Mouse (Mus musculus): ENCODE measurements around the gene Rnf150. TPM values are rescaled to one million over a fixed set of nuclear protein-coding genes. Genes with fewer than 3 reads are reported as not detected.
"Not testable (repeated sequence)": the region's sequence is repeated elsewhere in the genome, so short reads cannot be mapped to it uniquely, and the experiment has no call there.

The Rnf150 gene
- polyA plus RNA-seq, 1 experiment = 0.46 TPM

DNA sequence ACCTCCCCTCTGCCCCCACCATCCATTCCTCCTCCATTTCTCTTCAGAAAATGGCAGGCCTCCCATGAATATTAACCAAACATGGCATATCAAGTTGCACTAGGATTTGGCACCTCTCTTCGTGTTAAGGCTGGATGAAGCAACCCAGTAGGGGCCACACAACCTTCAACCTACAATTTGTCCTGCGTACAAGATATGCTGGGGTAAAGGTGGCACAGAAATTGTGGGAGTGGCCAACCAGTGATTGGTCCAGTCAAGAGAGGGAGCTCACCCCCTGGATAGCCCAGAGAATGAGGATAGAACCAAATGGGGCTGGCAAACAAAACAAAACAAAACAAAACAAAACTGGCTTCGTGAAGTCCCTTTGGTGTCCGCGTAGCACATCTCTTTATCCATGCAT, 198.1 kb downstream of the Rnf150 start:
- WGBS = 92% methylated on average over 5 of the region's 5 CpGs
- no peak for DNase-seq (ENCODE audit: low read depth, low spot score)

- no peak for DNase-seq (ENCODE audit: low read depth, low spot score)
- 86% methylated on average over 3 of the region's 3 CpGs for WGBS
These were observed 198.7 kb downstream of the Rnf150 start for GRCm38 (mm10) chr8:83061873-83062272.

GRCm38 (mm10) chr8:83062276-83062675, 199.1 kb downstream of the Rnf150 start:
- no peak for DNase-seq (ENCODE audit: low read depth, low spot score)
- 85% methylated on average over 5 of the region's 5 CpGs for WGBS

- 80% methylated on average over 6 of the region's 6 CpGs for WGBS
- DNase-seq (ENCODE audit: low read depth, low spot score) = no peak
These were observed 200.9 kb downstream of the Rnf150 start for GRCm38 (mm10) chr8:83064096-83064495.

GRCm38 (mm10) chr8:83066076-83066475, 202.9 kb downstream of the Rnf150 start:
- no peak for DNase-seq (ENCODE audit: low read depth, low spot score)
- WGBS = 80% methylated on average over 6 of the region's 6 CpGs

DNA sequence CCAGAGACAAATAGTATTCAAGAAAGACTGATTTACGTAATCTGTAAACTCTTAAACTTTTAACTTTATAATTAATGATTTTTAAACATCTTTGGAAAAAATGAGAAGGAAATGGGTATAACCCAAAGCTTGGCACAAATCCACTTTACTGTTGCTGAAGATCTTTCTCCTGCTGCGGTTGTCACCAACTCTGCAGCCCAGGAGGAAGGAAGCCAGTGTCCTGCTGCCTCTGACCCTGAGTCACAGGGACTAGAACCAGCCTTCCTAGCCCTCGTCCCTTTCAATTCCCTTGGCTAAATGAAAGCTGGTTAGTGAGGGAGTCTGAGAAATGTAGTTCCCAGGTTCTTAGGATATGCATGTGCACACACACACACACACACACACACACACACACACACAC, 203.7 kb downstream of the Rnf150 start:
- 74% methylated on average over 3 of the region's 3 CpGs for WGBS
- DNase-seq (ENCODE audit: low read depth, low spot score) = no peak

- WGBS = 85% methylated on average over 7 of the region's 7 CpGs
- DNase-seq (ENCODE audit: low read depth, low spot score) = no peak
These were observed 204.8 kb downstream of the Rnf150 start for GRCm38 (mm10) chr8:83067906-83068305.

DNA sequence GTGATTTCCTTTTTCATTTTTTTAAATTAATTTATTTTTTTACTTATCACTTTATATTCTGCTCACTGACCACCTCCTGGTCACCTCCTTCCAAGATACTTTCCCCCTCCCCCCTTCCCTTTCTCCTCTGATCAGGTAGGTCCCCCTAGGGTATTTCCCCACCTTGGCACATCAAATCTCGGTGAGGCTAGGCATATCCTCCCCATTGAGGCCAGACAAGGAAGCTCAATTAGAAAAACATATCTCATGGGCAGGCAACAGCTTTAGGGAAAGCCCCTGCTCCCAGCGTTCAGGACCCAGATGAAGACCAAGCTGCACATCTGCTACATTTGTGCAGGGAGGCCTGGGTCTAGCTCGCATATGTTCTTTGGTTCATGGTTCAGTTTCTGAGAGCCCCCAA, 211.1 kb downstream of the Rnf150 start:
- DNase-seq (ENCODE audit: low read depth, low spot score) = no peak
- 82% methylated on average over 3 of the region's 3 CpGs for WGBS

DNA sequence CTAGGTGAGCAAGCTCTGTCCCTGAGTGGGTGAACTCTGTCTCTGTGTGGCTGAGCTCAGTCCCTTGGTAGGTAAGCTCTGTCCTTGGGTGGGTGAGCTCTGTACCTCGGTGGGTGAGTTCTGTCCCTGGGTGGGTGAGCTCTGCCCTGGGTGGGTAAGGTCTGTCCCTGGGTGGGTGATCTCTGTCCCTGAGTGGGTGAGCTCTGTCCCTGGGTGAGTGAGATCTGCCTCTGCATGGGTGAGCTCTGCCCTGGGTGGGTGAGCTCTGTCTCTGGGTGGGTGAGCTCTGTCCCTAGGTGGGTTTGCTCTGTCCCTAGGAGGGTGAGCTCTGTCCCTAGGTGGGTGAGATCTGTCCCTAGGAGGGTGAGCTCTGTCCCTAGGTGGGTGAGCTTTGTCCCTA, 213.5 kb downstream of the Rnf150 start:
- no peak for DNase-seq (ENCODE audit: low read depth, low spot score)
- WGBS = 88% methylated on average over 1 of the region's 1 CpGs

DNA sequence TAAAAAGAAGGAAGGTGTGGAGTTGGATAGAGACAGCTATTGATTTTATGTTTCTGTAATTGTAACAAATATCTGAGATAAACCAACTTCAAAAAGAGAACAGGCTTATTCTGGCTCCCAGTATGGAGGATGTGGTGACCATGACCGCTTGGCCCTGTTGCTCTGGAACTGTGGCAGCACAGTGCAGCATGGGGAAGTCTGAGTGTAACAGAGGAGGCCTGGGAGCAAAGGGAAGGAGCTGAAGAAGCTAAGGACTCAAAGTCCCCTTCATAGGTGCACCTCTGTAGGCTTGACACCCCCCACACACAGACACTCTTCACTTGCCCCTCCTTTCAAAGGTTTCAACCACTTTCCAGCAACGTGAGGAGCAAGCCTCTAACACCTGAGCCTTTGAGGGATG, 214.2 kb downstream of the Rnf150 start:
- no peak for DNase-seq (ENCODE audit: low read depth, low spot score)
- 67% methylated on average over 2 of the region's 2 CpGs for WGBS

DNA sequence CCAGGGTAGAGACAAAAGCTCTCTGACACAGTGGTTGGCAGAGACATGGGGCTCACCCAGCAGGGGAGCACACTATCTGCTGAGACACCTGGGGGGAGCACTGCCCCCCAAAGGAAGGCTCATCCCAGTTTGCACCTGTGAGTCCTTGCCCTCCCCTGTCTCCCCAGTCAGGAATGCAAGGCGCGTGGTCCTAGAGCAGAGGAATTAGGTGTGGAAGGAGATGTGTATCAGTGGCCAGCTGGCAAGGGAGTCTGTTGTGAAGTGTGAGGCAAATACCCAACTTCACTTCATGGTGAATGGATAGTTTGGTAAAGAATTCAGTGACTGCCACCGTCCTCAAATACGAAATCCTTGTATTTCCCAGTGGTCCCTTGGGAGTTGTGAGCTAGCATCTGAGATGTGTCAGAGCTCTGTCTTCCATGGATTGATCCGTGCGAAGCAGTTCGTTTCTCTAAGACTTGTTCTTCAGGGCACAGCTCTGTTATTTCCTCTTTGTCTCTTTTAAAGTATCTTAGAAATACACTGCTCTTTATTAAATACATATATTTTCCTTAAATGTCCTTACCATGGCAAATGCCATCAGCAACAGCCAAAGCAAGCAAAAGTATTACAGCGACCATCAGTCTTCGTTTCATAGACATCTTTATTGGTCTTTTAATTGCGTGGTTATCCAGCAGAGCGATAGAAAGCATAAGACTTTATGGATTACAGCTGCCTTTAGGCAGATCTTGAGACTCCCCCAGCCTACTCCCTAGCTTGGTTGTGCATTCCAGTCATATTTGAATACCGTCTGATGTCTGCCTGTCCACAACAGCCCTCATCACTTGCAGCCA, 215.8 kb downstream of the Rnf150 start:
- no peak for DNase-seq (ENCODE audit: low read depth, low spot score)
- WGBS = 59% methylated on average over 12 of the region's 12 CpGs

DNA sequence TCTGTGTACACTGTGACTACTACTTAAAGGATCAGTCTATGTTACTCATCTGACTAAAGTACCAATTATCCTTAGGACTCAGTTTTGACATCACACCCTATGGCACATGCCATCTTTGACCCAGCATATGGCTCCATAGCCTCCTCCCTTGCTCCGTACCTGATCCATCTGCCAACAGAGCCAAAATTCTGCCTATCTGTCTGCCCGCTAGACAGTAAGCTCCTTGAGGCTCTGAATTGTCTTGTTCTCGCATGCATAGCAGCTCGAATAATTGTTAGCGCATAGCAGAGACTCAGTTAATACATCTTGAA, 216.3 kb downstream of the Rnf150 start:
- no peak for DNase-seq (ENCODE audit: low read depth, low spot score)
- 92% methylated on average over 5 of the region's 5 CpGs for WGBS

DNA sequence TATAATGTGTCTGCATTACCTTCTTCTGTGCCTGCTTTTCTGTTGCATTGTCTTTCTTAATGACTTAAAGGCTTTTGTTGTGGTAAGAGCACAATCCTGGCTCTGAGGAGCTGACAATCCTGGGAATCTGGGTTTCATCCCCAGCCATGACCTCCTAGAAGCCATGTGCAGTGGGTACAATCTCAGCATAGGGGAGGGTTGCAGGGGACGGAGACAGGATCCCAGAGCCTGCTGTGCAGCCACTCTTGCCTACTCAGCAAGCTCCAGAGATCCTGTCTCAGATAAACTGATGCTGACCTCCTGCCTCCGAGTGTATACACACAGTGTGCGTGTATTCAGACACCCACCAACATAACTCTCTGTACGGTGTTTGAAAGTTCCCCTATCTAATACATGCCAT, 218.1 kb downstream of the Rnf150 start:
- no peak for DNase-seq (ENCODE audit: low read depth, low spot score)
- WGBS = 78% methylated on average over 4 of the region's 4 CpGs

GRCm38 (mm10) chr8:83081806-83082205, 218.7 kb downstream of the Rnf150 start:
- DNase-seq (ENCODE audit: low read depth, low spot score) = not testable (repeated sequence)
- WGBS = 80% methylated on average over 8 of the region's 8 CpGs

GRCm38 (mm10) chr8:83082251-83082650, 219.1 kb downstream of the Rnf150 start:
- 86% methylated on average over 7 of the region's 7 CpGs for WGBS
- DNase-seq (ENCODE audit: low read depth, low spot score) = no peak

- WGBS = 83% methylated on average over 6 of the region's 6 CpGs
- no peak for DNase-seq (ENCODE audit: low read depth, low spot score)
These were observed 220.3 kb downstream of the Rnf150 start for GRCm38 (mm10) chr8:83083452-83083851.

DNA sequence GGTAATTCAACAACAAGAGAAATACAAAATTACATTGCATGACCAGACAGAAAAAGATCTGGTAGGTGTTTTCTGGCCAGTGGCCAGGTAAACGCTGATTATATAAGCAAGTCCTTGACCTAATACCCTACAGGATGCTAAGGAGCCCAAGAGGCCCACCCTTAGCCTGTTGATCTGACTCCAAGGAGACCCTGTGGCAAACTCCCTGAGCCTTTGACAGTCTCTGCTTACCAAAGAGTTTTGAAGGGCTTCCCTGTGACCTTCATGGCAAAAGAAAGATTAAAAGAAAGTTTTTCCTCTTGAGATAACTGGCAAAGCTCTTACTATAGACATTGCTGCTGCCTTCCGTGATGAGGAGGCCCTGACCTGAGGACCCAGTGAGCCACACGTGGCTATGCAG, 222.4 kb downstream of the Rnf150 start:
- WGBS = 62% methylated on average over 3 of the region's 3 CpGs

GRCm38 (mm10) chr8:83086625-83087024, 223.5 kb downstream of the Rnf150 start:
- no peak for DNase-seq (ENCODE audit: low read depth, low spot score)
- WGBS = 85% methylated on average over 8 of the region's 8 CpGs

More for the DNA sequence above, 222.4 kb downstream of the Rnf150 start:
- no peak for DNase-seq (ENCODE audit: low read depth, low spot score)

DNA sequence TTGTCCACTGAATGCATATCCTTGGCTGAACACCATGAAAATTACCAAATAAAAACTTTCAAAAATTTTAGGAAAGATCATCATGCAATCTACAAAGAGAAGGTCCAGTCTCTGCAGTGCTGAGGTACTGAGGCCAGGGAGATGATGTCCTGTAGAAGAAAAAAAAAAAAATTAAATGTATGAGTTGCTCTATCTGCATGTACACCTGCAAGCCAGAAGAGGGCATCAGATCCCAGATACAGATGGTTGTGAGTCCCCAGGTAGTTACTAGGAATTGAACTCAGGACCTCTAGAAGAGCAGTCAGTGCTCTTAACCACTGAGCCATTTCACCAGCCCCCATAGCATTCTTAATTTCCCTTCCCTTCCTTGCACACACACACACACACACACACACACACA, 224.4 kb downstream of the Rnf150 start:
- no peak for DNase-seq (ENCODE audit: low read depth, low spot score)

DNA sequence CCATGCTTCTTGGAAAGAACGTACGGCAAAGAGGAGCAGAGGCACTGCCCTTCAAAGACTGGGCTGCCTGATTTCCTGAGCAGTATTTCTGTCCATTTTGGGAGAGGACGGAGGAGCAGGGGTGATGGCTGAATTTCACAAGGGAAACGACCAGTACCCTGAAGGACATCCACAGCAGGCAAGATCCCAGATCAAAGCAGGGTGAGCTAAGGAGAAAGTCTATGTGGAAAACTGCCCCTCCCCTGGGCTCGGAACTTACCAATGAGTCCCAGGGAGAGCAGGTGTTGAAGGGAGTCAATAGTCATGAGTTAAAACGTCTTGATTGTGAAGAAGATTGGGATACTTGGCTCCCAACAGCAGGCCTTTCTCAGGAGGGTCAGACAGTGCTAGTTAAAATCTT, 225.0 kb downstream of the Rnf150 start:
- DNase-seq (ENCODE audit: low read depth, low spot score) = no peak
- WGBS = 78% methylated on average over 6 of the region's 6 CpGs

- WGBS = 22% methylated on average over 10 of the region's 10 CpGs
- DNase-seq (ENCODE audit: low read depth, low spot score) = peak; percentile 53
These were observed 226.3 kb downstream of the Rnf150 start for GRCm38 (mm10) chr8:83089336-83089986.

All from large intestine, adult 2 months (tissue).